Mouse (Mus musculus) c-Kit-positive CD71-positive TER-119-negative erythroid progenitor cells, embryonic 14.5 days (primary cell): ENCODE results near the gene Pole.

Source experiments
- DNase-seq: peaks from one replicate; pipeline ENCODE4 v3.0.0-alpha.2; 2013; ENCODE audit warnings: low read depth

Gene Pole

GRCm38 (mm10) chr5:110285770-110286445 lies at the start of gene Pole, which contains the start of gene Pxmp2:
Gene Pole (plus strand): TSS chr5:110286306.
Gene Pxmp2 (minus strand): TSS chr5:110286186.
- DNase-seq: peak; percentile 92

- DNase-seq: no peak
Observed at GRCm38 (mm10) chr5:110244091-110244490, 42.0 kb upstream of the Pole start.

GRCm38 (mm10) chr5:110266941-110267340 lies 19.2 kb upstream of the Pole start:
- no peak for DNase-seq

- DNase-seq: peak; percentile 78
Observed at GRCm38 (mm10) chr5:110269141-110270101, 16.7 kb upstream of the Pole start, which contains the start of gene Pgam5. Gene Pgam5 (minus strand): TSS chr5:110269913.

- no peak for DNase-seq
Observed at GRCm38 (mm10) chr5:110270242-110270641, 15.9 kb upstream of the Pole start.

GRCm38 (mm10) chr5:110274147-110274546 lies 12.0 kb upstream of the Pole start:
- peak; percentile 52 for DNase-seq

GRCm38 (mm10) chr5:110274846-110275245 lies 11.3 kb upstream of the Pole start:
- DNase-seq: no peak

- DNase-seq: no peak
Observed at GRCm38 (mm10) chr5:110276391-110276790, 9.7 kb upstream of the Pole start.

- no peak for DNase-seq
Observed at GRCm38 (mm10) chr5:110276910-110277309, 9.2 kb upstream of the Pole start.

GRCm38 (mm10) chr5:110281984-110282383 lies 4.1 kb upstream of the Pole start:
- DNase-seq: no peak

- DNase-seq: peak; percentile 84
Observed at GRCm38 (mm10) chr5:110284536-110284935, 1.6 kb upstream of the Pole start.

GRCm38 (mm10) chr5:110285156-110285555 lies 950 bp upstream of the Pole start:
- no peak for DNase-seq

GRCm38 (mm10) chr5:110286446-110287083 lies 459 bp downstream of the Pole start:
- no peak for DNase-seq

- no peak for DNase-seq
Observed at GRCm38 (mm10) chr5:110287084-110287475, 974 bp downstream of the Pole start.

- no peak for DNase-seq
Observed at GRCm38 (mm10) chr5:110291649-110292048, 5.5 kb downstream of the Pole start.

- DNase-seq: no peak
Observed at GRCm38 (mm10) chr5:110296637-110297036, 10.5 kb downstream of the Pole start.

- DNase-seq: no peak
Observed at GRCm38 (mm10) chr5:110300591-110300990, 14.5 kb downstream of the Pole start.

GRCm38 (mm10) chr5:110308861-110309260 lies 22.8 kb downstream of the Pole start:
- DNase-seq: no peak

- no peak for DNase-seq
Observed at GRCm38 (mm10) chr5:110313127-110313526, 27.0 kb downstream of the Pole start.

- DNase-seq: no peak
Observed at GRCm38 (mm10) chr5:110330508-110330907, 44.4 kb downstream of the Pole start.

GRCm38 (mm10) chr5:110338792-110339191 lies 52.7 kb downstream of the Pole start:
- no peak for DNase-seq

- DNase-seq: peak; percentile 17
Observed at GRCm38 (mm10) chr5:110342648-110343284, 56.7 kb downstream of the Pole start, which contains the start of gene P2rx2. Gene P2rx2 (minus strand): TSS chr5:110343212.
